ENCODE assay signal across 21 mouse cellular contexts in genomic region chr10:39666027-39666426, GRCm38 (mm10). TPM values are rescaled to one million over a fixed set of nuclear protein-coding genes. Genes with fewer than 3 reads are reported as not detected.
A peak's percentile ranks its signal among the peaks of the same experiment; 100 is the strongest.
DNase-seq lines count a peak whose midpoint lies in the region; ATAC-seq lines count a peak whose summit lies in the region.
"Had no signal": no experiment of that assay in that cellular context is flagged by ENCODE, and none has a peak within 500 bp of the region (broad histone marks: within the 10 kb centered on the region; RNA-seq: fewer than 3 reads in every experiment).

No protein-coding gene starts in this region.

- no peak overlapping the region for H3K9ac ChIP-seq in hindbrain, embryonic 13.5 days
- no peak overlapping the region for H3K9ac ChIP-seq in hindbrain, embryonic 16.5 days (ENCODE audit: low read depth, low read length)
- H3K9ac ChIP-seq in embryonic facial prominence, embryonic 14.5 days (ENCODE audit: low read depth, low read length) = no peak overlapping the region
- H3K9ac ChIP-seq in stomach, embryonic 14.5 days (replicated peaks; ENCODE audit: low read depth, low read length) = no peak overlapping the region
- H3K9ac ChIP-seq: forebrain, embryonic 12.5 days; liver, embryonic 14.5 days; midbrain, embryonic 12.5 days had no signal

- WGBS in hindbrain, embryonic 13.5 days = 79% methylated on average over 3 of the region's 3 CpGs
- 80% methylated on average over 3 of the region's 3 CpGs for WGBS in hindbrain, embryonic 16.5 days
- 19% methylated on average over 3 of the region's 3 CpGs for WGBS in embryonic facial prominence, embryonic 14.5 days
- WGBS in stomach, embryonic 14.5 days = 23% methylated on average over 3 of the region's 3 CpGs

- peaks cover 19% of the 10 kb centered on the region for H3K4me1 ChIP-seq in hindbrain, embryonic 13.5 days (replicated peaks)
- peaks cover 10% of the 10 kb centered on the region for H3K4me1 ChIP-seq in hindbrain, embryonic 16.5 days (ENCODE audit: control insufficient read depth, insufficient read depth, low read depth, low read length)
- peaks cover 14% of the 10 kb centered on the region for H3K4me1 ChIP-seq in embryonic facial prominence, embryonic 14.5 days (ENCODE audit: control insufficient read depth, insufficient read depth, low read length)
- H3K4me1 ChIP-seq in stomach, embryonic 14.5 days (ENCODE audit: control insufficient read depth, insufficient read depth, low read length) = peaks cover 26% of the 10 kb centered on the region

- no peak for ATAC-seq in hindbrain, embryonic 13.5 days (ENCODE audit: low FRiP score)
- ATAC-seq in hindbrain, embryonic 16.5 days = no peak
- peak; percentile 40 for ATAC-seq in activated CD4-positive, CD25-positive, alpha-beta regulatory T cell, adult 4 months
- no peak for ATAC-seq in embryonic facial prominence, embryonic 14.5 days (ENCODE audit: low read depth)
- no peak for ATAC-seq in stomach, embryonic 14.5 days (ENCODE audit: insufficient number of reproducible peaks, insufficient read depth, low FRiP score, low read depth)

- no peak for DNase-seq in embryonic facial prominence, embryonic 14.5 days (ENCODE audit: low spot score)
- no peak for DNase-seq in urinary bladder, postnatal 36 days (ENCODE audit: low spot score in 2 of 2)
- no peak for DNase-seq in ovary, postnatal 10 days (ENCODE audit: low spot score)
- DNase-seq: adrenal gland, postnatal 14 days; cerebellum, adult 11-12 months; cerebellum, postnatal 25 days; embryo, embryonic 11 days; gastrocnemius, postnatal 14 days; kidney, postnatal 4 days; layer of hippocampus, adult 9-11 months; right cerebral cortex, adult 18-20 months; thymus, postnatal 36 days had no signal

- 0 out of 2 replicates have a peak overlapping the region, but pooled peaks have one; percentile 23 for H3K27ac ChIP-seq in hindbrain, embryonic 13.5 days
- H3K27ac ChIP-seq in hindbrain, embryonic 16.5 days (ENCODE audit: low read depth, low read length) = no peak overlapping the region
- H3K27ac ChIP-seq in embryonic facial prominence, embryonic 14.5 days (replicated peaks; ENCODE audit: low read depth, low read length) = peak overlapping the region; percentile 44; the same call in 1 of the 2 replicates
- peak overlapping the region; percentile 55 for H3K27ac ChIP-seq in stomach, embryonic 14.5 days (ENCODE audit: low read length)
- H3K27ac ChIP-seq: forebrain, embryonic 12.5 days; left cerebral cortex, adult 2 months; liver, embryonic 14.5 days; midbrain, embryonic 12.5 days had no signal

- no peaks in the 10 kb centered on the region for H3K27me3 ChIP-seq in hindbrain, embryonic 13.5 days
- no peaks in the 10 kb centered on the region for H3K27me3 ChIP-seq in hindbrain, embryonic 16.5 days (replicated peaks; ENCODE audit: control insufficient read depth, insufficient read depth, low read length)
- H3K27me3 ChIP-seq in embryonic facial prominence, embryonic 14.5 days (replicated peaks; ENCODE audit: control insufficient read depth, insufficient read depth, low read length) = no peaks in the 10 kb centered on the region
- no peaks in the 10 kb centered on the region for H3K27me3 ChIP-seq in stomach, embryonic 14.5 days (ENCODE audit: control insufficient read depth, insufficient read depth, low read length)
- H3K27me3 ChIP-seq: forebrain, embryonic 12.5 days; midbrain, embryonic 12.5 days had no signal

- H3K4me2 ChIP-seq in hindbrain, embryonic 13.5 days = no peak overlapping the region
- H3K4me2 ChIP-seq in hindbrain, embryonic 16.5 days (ENCODE audit: low read length) = no peak overlapping the region
- H3K4me2 ChIP-seq in embryonic facial prominence, embryonic 14.5 days (ENCODE audit: low read depth, low read length) = no peak overlapping the region
- H3K4me2 ChIP-seq in stomach, embryonic 14.5 days (replicated peaks; ENCODE audit: low read depth, low read length) = 0 out of 2 replicates have a peak overlapping the region, but pooled peaks have one; percentile 16
- H3K4me2 ChIP-seq: forebrain, embryonic 12.5 days; midbrain, embryonic 12.5 days had no signal

- no peak overlapping the region for H3K4me3 ChIP-seq in hindbrain, embryonic 13.5 days
- H3K4me3 ChIP-seq in hindbrain, embryonic 16.5 days (ENCODE audit: low read length) = no peak overlapping the region
- no peak overlapping the region for H3K4me3 ChIP-seq in embryonic facial prominence, embryonic 14.5 days (ENCODE audit: low read depth, low read length)
- no peak overlapping the region for H3K4me3 ChIP-seq in stomach, embryonic 14.5 days (ENCODE audit: low read depth, low read length)
- H3K4me3 ChIP-seq: forebrain, embryonic 12.5 days; left cerebral cortex, adult 2 months; midbrain, embryonic 12.5 days had no signal

- H3K36me3 ChIP-seq in hindbrain, embryonic 13.5 days = peaks cover 7% of the 10 kb centered on the region
- no peaks in the 10 kb centered on the region; the same call in 1 of the 2 replicates for H3K36me3 ChIP-seq in hindbrain, embryonic 16.5 days (ENCODE audit: control insufficient read depth, insufficient read depth, low read length)
- no peaks in the 10 kb centered on the region for H3K36me3 ChIP-seq in embryonic facial prominence, embryonic 14.5 days (ENCODE audit: control insufficient read depth, insufficient read depth, low read length)
- no peaks in the 10 kb centered on the region for H3K36me3 ChIP-seq in stomach, embryonic 14.5 days (ENCODE audit: control insufficient read depth, insufficient read depth, low read length)
- H3K36me3 ChIP-seq: G1E had no signal

- no peaks in the 10 kb centered on the region for H3K9me3 ChIP-seq in hindbrain, embryonic 13.5 days
- H3K9me3 ChIP-seq in hindbrain, embryonic 16.5 days (ENCODE audit: control insufficient read depth, low read length) = no peaks in the 10 kb centered on the region
- H3K9me3 ChIP-seq in embryonic facial prominence, embryonic 14.5 days (ENCODE audit: control insufficient read depth, low read length) = no peaks in the 10 kb centered on the region
- no peaks in the 10 kb centered on the region for H3K9me3 ChIP-seq in stomach, embryonic 14.5 days (ENCODE audit: control insufficient read depth, low read depth, low read length)
- H3K9me3 ChIP-seq: forebrain, embryonic 12.5 days; G1E; midbrain, embryonic 12.5 days had no signal

RNA-seq across cellular contexts. Expression of gene Traf3ip2, which starts 53.3 kb away (rescaled TPM):
- 8.6 TPM in 2 replicates for polyA plus RNA-seq in hindbrain, embryonic 13.5 days (2015; fragmentation: Nextera tagmentation; extraction: Ambion mirVana)
- 6.7 and 8.0 TPM in 2 replicates for polyA plus RNA-seq in hindbrain, embryonic 16.5 days (2015; fragmentation: Nextera tagmentation; extraction: Ambion mirVana)
- 10 to 100 TPM; 33.8 to 34.0 TPM for polyA plus RNA-seq in activated CD4-positive, CD25-positive, alpha-beta regulatory T cell, adult 4 months (2017; shearing (Covaris generic))
- 12.5 and 12.9 TPM in 2 replicates for polyA plus RNA-seq in embryonic facial prominence, embryonic 14.5 days (2014; fragmentation: Nextera tagmentation; extraction: Ambion mirVana)
- 30.2 and 32.6 TPM in 2 replicates for polyA plus RNA-seq in stomach, embryonic 14.5 days (2014; fragmentation: Nextera tagmentation; extraction: Ambion mirVana)
